Mouse (Mus musculus): Measurements from ENCODE around the gene Sim1. TPM values are rescaled to one million over a fixed set of nuclear protein-coding genes. Genes with fewer than 3 reads are reported as not detected.

Gene Sim1
- polyA plus RNA-seq, 1 experiment from 2014 or later = 1.7 TPM

- no peaks in the 10 kb centered on the region for H3K36me3 ChIP-seq
- H3K4me3 ChIP-seq = no peak overlapping the region
- no peaks in the 10 kb centered on the region for H3K4me1 ChIP-seq
- no peak overlapping the region for H3K9ac ChIP-seq
- no peak overlapping the region for H3K4me2 ChIP-seq (replicated peaks)
- no peaks in the 10 kb centered on the region for H3K9me3 ChIP-seq
- 0 out of 2 replicates have a peak, but pooled peaks have one; percentile 3 for ATAC-seq (ENCODE audit: insufficient number of reproducible peaks, insufficient read depth, low FRiP score, low TSS enrichment)
- no peak overlapping the region for H3K27ac ChIP-seq
- H3K27me3 ChIP-seq = peaks cover 77% of the 10 kb centered on the region
- WGBS = 3% methylated on average over 26 of the region's 26 CpGs
These were observed 9.6 kb downstream of the Sim1 start for GRCm38 (mm10) chr10:50903846-50904763.

DNA sequence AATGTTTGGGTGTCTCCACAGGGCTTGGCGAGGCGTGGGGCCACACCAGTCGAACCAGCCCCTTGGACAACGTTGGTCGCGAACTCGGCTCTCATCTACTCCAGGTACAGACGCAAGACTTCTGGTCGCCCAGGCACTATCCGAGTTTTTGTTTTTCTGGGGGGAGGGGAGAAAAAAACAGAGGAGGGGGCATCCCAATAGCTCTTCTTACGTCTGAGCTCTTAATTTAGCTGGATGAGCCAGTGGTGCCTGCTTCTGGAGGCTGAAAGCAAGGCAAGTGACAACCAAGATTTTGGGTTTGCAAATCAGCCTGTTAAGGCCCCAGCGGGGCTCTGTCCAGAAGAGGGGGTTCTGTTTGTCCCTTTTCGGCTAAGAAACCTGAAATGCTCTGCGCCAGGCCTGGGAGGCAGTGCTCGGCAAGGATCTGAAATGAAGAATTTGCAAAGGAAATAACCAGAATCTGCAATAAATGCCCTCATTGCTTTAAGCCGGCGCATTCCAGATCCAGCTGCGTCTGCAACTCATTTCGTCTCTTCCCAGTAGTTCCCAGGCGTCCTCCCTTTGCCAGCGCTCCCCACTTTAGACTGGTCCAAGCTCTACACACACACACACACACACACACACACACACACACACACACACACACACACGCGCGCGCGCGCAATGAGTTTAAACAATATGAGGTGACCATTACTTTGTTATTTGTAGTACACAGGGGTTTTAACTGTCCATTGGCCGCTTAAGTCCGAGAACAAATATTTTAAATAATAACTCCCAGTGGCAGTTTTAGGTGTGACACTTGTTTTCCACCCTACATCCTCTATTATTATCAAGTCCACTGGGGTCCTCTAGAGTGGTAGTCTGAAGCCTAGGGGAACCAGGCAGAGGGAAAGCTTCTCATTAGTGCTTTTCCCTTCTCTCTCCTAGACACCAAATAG lies 10.5 kb downstream of the Sim1 start:
- H3K27me3 ChIP-seq = peaks cover 86% of the 10 kb centered on the region
- 5% methylated on average over 29 of the region's 29 CpGs for WGBS
- H3K4me1 ChIP-seq = 0 out of 2 replicates have a peak, but pooled peaks cover under 1% of the 10 kb centered on the region
- no peak overlapping the region for H3K9ac ChIP-seq
- H3K9me3 ChIP-seq = no peaks in the 10 kb centered on the region
- no peak overlapping the region for H3K4me2 ChIP-seq (replicated peaks)
- peak; percentile 29; the same call in 1 of the 2 replicates for ATAC-seq (ENCODE audit: insufficient number of reproducible peaks, insufficient read depth, low FRiP score, low TSS enrichment)
- no peak overlapping the region for H3K27ac ChIP-seq
- H3K4me3 ChIP-seq = no peak overlapping the region
- H3K36me3 ChIP-seq = no peaks in the 10 kb centered on the region

GRCm38 (mm10) chr10:50910400-50910799 lies 15.8 kb downstream of the Sim1 start:
- peak overlapping the region; percentile 22 for H3K4me3 ChIP-seq
- WGBS = 2% methylated on average over 16 of the region's 16 CpGs
- H3K4me1 ChIP-seq = peaks cover 5% of the 10 kb centered on the region; the same call in 1 of the 2 replicates
- H3K9ac ChIP-seq = no peak overlapping the region
- peak; percentile 69; the same call in 1 of the 2 replicates for ATAC-seq (ENCODE audit: insufficient number of reproducible peaks, insufficient read depth, low FRiP score, low TSS enrichment)
- no peak overlapping the region for H3K27ac ChIP-seq
- no peaks in the 10 kb centered on the region for H3K9me3 ChIP-seq
- H3K27me3 ChIP-seq = peaks cover 63% of the 10 kb centered on the region
- H3K36me3 ChIP-seq = no peaks in the 10 kb centered on the region
- peak overlapping the region; percentile 44 for H3K4me2 ChIP-seq (replicated peaks)

GRCm38 (mm10) chr10:50910861-50911410 lies 16.4 kb downstream of the Sim1 start:
- Histone ChIP-seq H3K27ac (no peak overlapping the region), H3K27me3 (peaks cover 58% of the 10 kb centered on the region), H3K9ac (no peak overlapping the region), H3K36me3 (no peaks in the 10 kb centered on the region), H3K4me2 (replicated peaks) (peak overlapping the region; percentile 44), H3K4me3 (peak overlapping the region; percentile 22), H3K4me1 (peaks cover 5% of the 10 kb centered on the region; the same call in 1 of the 2 replicates), H3K9me3 (no peaks in the 10 kb centered on the region)
- peak; percentile 84; the same call in 1 of the 2 replicates for ATAC-seq (ENCODE audit: insufficient number of reproducible peaks, insufficient read depth, low FRiP score, low TSS enrichment)
- WGBS = 3% methylated on average over 12 of the region's 12 CpGs

GRCm38 (mm10) chr10:50915607-50916006 lies 21.1 kb downstream of the Sim1 start:
- 40% methylated on average over 2 of the region's 2 CpGs for WGBS

DNA sequence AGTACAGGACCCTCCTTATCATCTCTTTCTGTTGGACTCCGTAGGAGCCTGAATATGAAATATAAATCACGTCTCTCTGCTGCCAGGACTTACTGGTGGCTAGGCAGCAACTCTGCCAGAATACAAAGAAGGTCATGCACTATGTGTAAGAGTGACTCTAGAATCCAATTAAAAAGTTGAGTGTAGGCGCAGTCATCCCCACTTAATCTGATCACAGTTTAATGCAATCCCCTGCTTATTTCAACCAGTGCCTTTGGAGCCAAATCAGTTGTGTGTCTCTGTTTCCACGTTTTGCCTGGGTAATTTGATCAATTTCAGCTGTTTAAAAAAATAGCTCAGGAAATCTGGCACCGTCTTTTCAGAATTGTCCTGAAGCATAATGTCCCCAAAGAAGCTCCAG lies 34.7 kb downstream of the Sim1 start:
- ATAC-seq (ENCODE audit: insufficient number of reproducible peaks, insufficient read depth, low FRiP score, low TSS enrichment) = no peak
- H3K9ac ChIP-seq = no peak overlapping the region
- H3K36me3 ChIP-seq = no peaks in the 10 kb centered on the region
- H3K4me3 ChIP-seq = no peak overlapping the region
- no peaks in the 10 kb centered on the region for H3K9me3 ChIP-seq
- no peaks in the 10 kb centered on the region for H3K27me3 ChIP-seq
- WGBS = 55% methylated on average over 5 of the region's 5 CpGs
- no peaks in the 10 kb centered on the region for H3K4me1 ChIP-seq
- H3K4me2 ChIP-seq (replicated peaks) = no peak overlapping the region
- no peak overlapping the region for H3K27ac ChIP-seq

More at GRCm38 (mm10) chr10:50915607-50916006, 21.1 kb downstream of the Sim1 start:
- Histone ChIP-seq H3K36me3 (no peaks in the 10 kb centered on the region), H3K27me3 (peaks cover 11% of the 10 kb centered on the region), H3K9ac (no peak overlapping the region), H3K4me3 (no peak overlapping the region), H3K27ac (no peak overlapping the region), H3K4me2 (replicated peaks) (no peak overlapping the region), H3K4me1 (no peaks in the 10 kb centered on the region), H3K9me3 (no peaks in the 10 kb centered on the region)
- ATAC-seq (ENCODE audit: insufficient number of reproducible peaks, insufficient read depth, low FRiP score, low TSS enrichment) = no peak

DNA sequence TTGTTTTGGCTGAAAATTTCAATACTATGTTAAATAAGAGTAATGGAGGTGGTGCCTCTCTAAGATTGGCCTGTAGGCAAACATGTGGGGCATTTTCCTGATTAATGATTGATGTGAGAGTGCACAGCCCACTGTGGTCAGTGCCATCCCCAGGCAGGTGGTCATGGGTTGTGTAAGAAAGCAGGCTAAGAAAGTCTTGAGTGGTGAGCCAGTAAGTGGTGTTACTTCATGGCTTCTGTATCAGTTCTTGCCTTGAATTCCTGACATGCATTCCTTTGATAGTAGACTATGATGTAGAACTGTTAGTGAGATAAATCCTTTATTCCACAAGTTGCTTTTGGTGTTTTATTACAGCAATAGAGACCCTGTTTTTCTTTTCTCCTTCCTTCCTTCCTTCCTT lies 41.1 kb downstream of the Sim1 start:
- H3K36me3 ChIP-seq = no peaks in the 10 kb centered on the region
- no peak overlapping the region for H3K4me2 ChIP-seq (replicated peaks)
- H3K9ac ChIP-seq = no peak overlapping the region
- H3K4me1 ChIP-seq = no peaks in the 10 kb centered on the region
- ATAC-seq (ENCODE audit: insufficient number of reproducible peaks, insufficient read depth, low FRiP score, low TSS enrichment) = no peak
- no peaks in the 10 kb centered on the region for H3K27me3 ChIP-seq
- no peak overlapping the region for H3K4me3 ChIP-seq
- no peak overlapping the region for H3K27ac ChIP-seq
- H3K9me3 ChIP-seq = no peaks in the 10 kb centered on the region

DNA sequence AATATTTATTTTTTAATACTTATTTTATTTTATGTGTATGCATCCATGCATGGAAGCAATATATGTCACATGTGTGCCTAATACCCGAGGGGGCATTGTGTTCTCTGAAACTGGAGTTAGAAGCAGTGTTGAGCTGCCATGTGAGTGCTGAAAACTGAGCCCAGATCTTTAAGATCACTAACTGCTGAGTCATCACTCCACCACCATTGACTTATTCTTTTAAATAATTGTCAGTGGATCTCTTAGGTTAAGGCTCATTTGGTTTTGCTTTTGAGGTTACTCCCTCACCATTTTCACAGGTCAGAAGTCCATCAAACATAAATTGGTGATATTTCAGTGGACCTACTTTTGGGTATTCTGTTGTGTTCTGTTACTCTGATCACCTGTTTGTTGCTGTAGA lies 79.1 kb downstream of the Sim1 start:
- Histone ChIP-seq H3K4me2 (replicated peaks) (no peak overlapping the region), H3K9me3 (no peaks in the 10 kb centered on the region), H3K4me3 (no peak overlapping the region), H3K36me3 (no peaks in the 10 kb centered on the region), H3K4me1 (no peaks in the 10 kb centered on the region), H3K27me3 (no peaks in the 10 kb centered on the region), H3K9ac (no peak overlapping the region), H3K27ac (no peak overlapping the region)
- 69% methylated on average over 1 of the region's 1 CpGs for WGBS
- no peak for ATAC-seq (ENCODE audit: insufficient number of reproducible peaks, insufficient read depth, low FRiP score, low TSS enrichment)

- no peak overlapping the region for H3K27ac ChIP-seq
- 87% methylated on average over 3 of the region's 3 CpGs for WGBS
- H3K27me3 ChIP-seq = no peaks in the 10 kb centered on the region
- no peak for ATAC-seq (ENCODE audit: insufficient number of reproducible peaks, insufficient read depth, low FRiP score, low TSS enrichment)
- no peaks in the 10 kb centered on the region for H3K4me1 ChIP-seq
- H3K9me3 ChIP-seq = no peaks in the 10 kb centered on the region
- no peak overlapping the region for H3K9ac ChIP-seq
- no peak overlapping the region for H3K4me3 ChIP-seq
- no peak overlapping the region for H3K4me2 ChIP-seq (replicated peaks)
- no peaks in the 10 kb centered on the region for H3K36me3 ChIP-seq
These were observed 87.3 kb downstream of the Sim1 start for GRCm38 (mm10) chr10:50981849-50982248.

DNA sequence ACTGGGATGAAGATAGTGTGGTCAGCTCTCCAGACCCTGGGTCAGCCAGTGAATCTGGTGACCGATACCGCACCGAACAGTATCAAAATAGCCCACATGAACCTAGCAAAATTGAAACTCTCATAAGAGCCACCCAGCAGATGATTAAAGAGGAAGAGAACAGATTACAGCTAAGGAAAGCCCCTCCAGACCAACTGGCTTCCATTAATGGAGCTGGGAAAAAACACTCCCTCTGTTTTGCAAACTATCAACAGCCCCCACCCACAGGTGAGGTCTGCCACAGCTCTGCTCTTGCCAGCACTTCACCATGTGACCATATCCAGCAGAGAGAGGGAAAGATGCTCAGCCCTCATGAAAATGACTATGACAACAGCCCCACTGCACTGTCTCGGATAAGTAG lies 89.1 kb downstream of the Sim1 start:
- WGBS = 88% methylated on average over 4 of the region's 4 CpGs
- no peak overlapping the region for H3K27ac ChIP-seq
- H3K9me3 ChIP-seq = no peaks in the 10 kb centered on the region
- H3K9ac ChIP-seq = no peak overlapping the region
- H3K4me1 ChIP-seq = no peaks in the 10 kb centered on the region
- no peak overlapping the region for H3K4me2 ChIP-seq (replicated peaks)
- H3K27me3 ChIP-seq = no peaks in the 10 kb centered on the region
- ATAC-seq (ENCODE audit: insufficient number of reproducible peaks, insufficient read depth, low FRiP score, low TSS enrichment) = no peak
- H3K36me3 ChIP-seq = no peaks in the 10 kb centered on the region
- H3K4me3 ChIP-seq = no peak overlapping the region

- no peaks in the 10 kb centered on the region for H3K27me3 ChIP-seq
- H3K9ac ChIP-seq = no peak overlapping the region
- no peak overlapping the region for H3K4me3 ChIP-seq
- no peaks in the 10 kb centered on the region for H3K36me3 ChIP-seq
- no peaks in the 10 kb centered on the region for H3K4me1 ChIP-seq
- no peaks in the 10 kb centered on the region for H3K9me3 ChIP-seq
- no peak overlapping the region for H3K4me2 ChIP-seq (replicated peaks)
- 67% methylated on average over 3 of the region's 3 CpGs for WGBS
- no peak overlapping the region for H3K27ac ChIP-seq
- ATAC-seq (ENCODE audit: insufficient number of reproducible peaks, insufficient read depth, low FRiP score, low TSS enrichment) = no peak
These were observed 113.2 kb downstream of the Sim1 start for GRCm38 (mm10) chr10:51007798-51008197.

All from embryonic facial prominence, embryonic 12.5 days (tissue).